Mouse (Mus musculus): ENCODE data around the gene Gm6040.

The Gm6040 gene

GRCm38 (mm10) chr8:20921971-20922370, at the start of gene Gm6040:
TSS of gene Gm6040 (minus strand) at chr8:20922071.
- DNase-seq, result no peak

- no peak for DNase-seq
These were observed 42.7 kb upstream of the Gm6040 start for GRCm38 (mm10) chr8:20964531-20964930.

- DNase-seq, result no peak
These were observed 22.7 kb upstream of the Gm6040 start, which contains the start of gene AY761185 for GRCm38 (mm10) chr8:20944610-20945009. TSS of gene AY761185 (minus strand) at chr8:20944710.

GRCm38 (mm10) chr8:20912288-20912687, 9.6 kb downstream of the Gm6040 start:
- no peak for DNase-seq

- DNase-seq, result no peak
These were observed 13.6 kb downstream of the Gm6040 start for GRCm38 (mm10) chr8:20908256-20908655.

- no peak for DNase-seq
These were observed 14.8 kb downstream of the Gm6040 start for GRCm38 (mm10) chr8:20907119-20907518.

GRCm38 (mm10) chr8:20902527-20902926, 19.3 kb downstream of the Gm6040 start, which contains the start of gene Gm15056:
TSS of gene Gm15056 (minus strand) at chr8:20902627.
- no peak for DNase-seq

- no peak for DNase-seq
These were observed 29.5 kb downstream of the Gm6040 start, which contains the start of gene Defb33 for GRCm38 (mm10) chr8:20892369-20892768. TSS of gene Defb33 (plus strand) at chr8:20892669.

- no peak for DNase-seq
These were observed 47.3 kb downstream of the Gm6040 start for GRCm38 (mm10) chr8:20874608-20875007.
